ENCODE assay signal across 16 mouse cellular contexts in the genomic region with DNA sequence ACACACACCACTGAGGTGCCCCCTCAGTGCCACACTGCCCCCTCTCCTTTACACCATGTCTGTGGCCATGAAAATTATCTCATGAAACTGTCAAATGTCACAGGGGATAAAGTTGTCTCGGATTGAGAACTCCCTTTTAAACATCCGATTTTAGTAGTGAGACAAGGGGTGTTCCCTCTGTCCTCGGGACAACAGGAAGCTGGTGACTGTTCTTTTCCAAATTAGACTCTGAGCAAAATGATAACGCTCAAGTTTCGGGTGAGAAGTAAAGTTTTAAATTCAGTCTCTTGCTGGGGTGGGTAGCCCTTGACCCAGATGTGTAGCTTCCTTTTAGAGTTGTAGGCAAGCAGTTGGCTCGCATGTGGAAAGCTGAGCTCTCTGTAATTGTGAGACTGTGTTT.
DNase-seq lines count a peak whose midpoint lies in the region; ATAC-seq lines count a peak whose summit lies in the region.
"Had no signal": no experiment of that assay in that cellular context is flagged by ENCODE, and none has a peak within 500 bp of the region (broad histone marks: within the 10 kb centered on the region; RNA-seq: fewer than 3 reads in every experiment).

No protein-coding gene starts in this region.

- no peak overlapping the region for H3K4me2 ChIP-seq in heart, embryonic 13.5 days
- no peak overlapping the region for H3K4me2 ChIP-seq in kidney, embryonic 15.5 days
- H3K4me2 ChIP-seq: midbrain, embryonic 13.5 days had no signal

- peaks cover 18% of the 10 kb centered on the region for H3K4me1 ChIP-seq in heart, embryonic 13.5 days
- H3K4me1 ChIP-seq in kidney, embryonic 15.5 days: peaks cover 16% of the 10 kb centered on the region
- H3K4me1 ChIP-seq: midbrain, embryonic 13.5 days had no signal

- no peaks in the 10 kb centered on the region for H3K9me3 ChIP-seq in heart, embryonic 13.5 days
- no peaks in the 10 kb centered on the region for H3K9me3 ChIP-seq in kidney, embryonic 15.5 days (replicated peaks)
- H3K9me3 ChIP-seq: midbrain, embryonic 13.5 days had no signal

- no peak for DNase-seq in heart, adult 11 months
- no peak for DNase-seq in kidney, postnatal 10 days
- peak; percentile 67 for DNase-seq in adipocyte (ENCODE audit: low spot score)
- DNase-seq in kidney, postnatal 14 days: peak; percentile 15
- DNase-seq in right cerebral cortex, postnatal 4 days: no peak
- DNase-seq: cerebellum, postnatal 10 days; forebrain, postnatal 0 days; gastrocnemius, adult 2 months; heart, adult 2 months; lung, adult 18-20 months; thymus, adult 2 months had no signal

- H3K9ac ChIP-seq in heart, embryonic 13.5 days: no peak overlapping the region
- no peak overlapping the region for H3K9ac ChIP-seq in kidney, embryonic 15.5 days
- H3K9ac ChIP-seq: forebrain, postnatal 0 days; midbrain, embryonic 13.5 days had no signal

- no peaks in the 10 kb centered on the region for H3K36me3 ChIP-seq in heart, embryonic 13.5 days
- H3K36me3 ChIP-seq in kidney, embryonic 15.5 days: no peaks in the 10 kb centered on the region
- H3K36me3 ChIP-seq: midbrain, embryonic 13.5 days had no signal

- no peak overlapping the region for H3K4me3 ChIP-seq in heart, embryonic 13.5 days
- no peak overlapping the region for H3K4me3 ChIP-seq in kidney, embryonic 15.5 days (replicated peaks)
- H3K4me3 ChIP-seq: gastrocnemius, adult 2 months; heart, adult 2 months; layer of hippocampus, adult 2 months; midbrain, embryonic 13.5 days; myocyte had no signal

- no peaks in the 10 kb centered on the region for H3K27me3 ChIP-seq in heart, embryonic 13.5 days (replicated peaks)
- H3K27me3 ChIP-seq in kidney, embryonic 15.5 days: no peaks in the 10 kb centered on the region
- H3K27me3 ChIP-seq: midbrain, embryonic 13.5 days had no signal

- ATAC-seq in heart, embryonic 13.5 days (ENCODE audit: extremely low read depth, insufficient number of reproducible peaks, low FRiP score, low TSS enrichment): no peak
- no peak for ATAC-seq in kidney, embryonic 15.5 days (replicated peaks; ENCODE audit: low FRiP score)
- ATAC-seq: forebrain, postnatal 0 days; midbrain, embryonic 13.5 days had no signal

- 36% methylated on average over 6 of the region's 6 CpGs for WGBS in heart, embryonic 13.5 days
- WGBS in kidney, embryonic 15.5 days: 23% methylated on average over 6 of the region's 6 CpGs

- H3K27ac ChIP-seq in heart, embryonic 13.5 days (replicated peaks): peak overlapping the region; percentile 48; the same call in 1 of the 2 replicates
- peak overlapping the region; percentile 11 for H3K27ac ChIP-seq in kidney, embryonic 15.5 days
- H3K27ac ChIP-seq: gastrocnemius, adult 2 months; heart, adult 2 months; layer of hippocampus, adult 2 months; midbrain, embryonic 13.5 days had no signal

Comparison
In these comparisons a context has a peak if more than half of its experiments do, and no peak if none do; other contexts are left out.
1. DNase-seq: peak in adipocyte (single experiment) and kidney, postnatal 14 days (single experiment); none in heart, adult 11 months (single experiment), kidney, postnatal 10 days (single experiment) and right cerebral cortex, postnatal 4 days (single experiment).